Mouse (Mus musculus): Measurements from ENCODE around the gene Cav1.

- TF ChIP-seq GATA1 (IDR thresholded peaks at IDR 0.05; ENCODE audit: low read length) (no peak), TAL1 (IDR thresholded peaks at IDR 0.05; ENCODE audit: low read length) (no peak)
Observed at GRCm38 (mm10) chr6:17307461-17308115, 1.5 kb downstream of the Cav1 start.
